Mouse (Mus musculus) heart, postnatal 0 days (tissue): Measurements from ENCODE around the gene Spaca7.

ENCODE experiments used
- CTCF ChIP-seq: IDR thresholded peaks from 2 replicates; pipeline ENCODE4 v1.5.1; 2016; ENCODE audit warnings: antibody characterized with exemption, control low read depth, low read depth
- EP300 ChIP-seq: IDR thresholded peaks from 2 replicates; pipeline ENCODE4 v1.6.1; 2016; ENCODE audit warnings: antibody characterized with exemption, low read depth

DNA sequence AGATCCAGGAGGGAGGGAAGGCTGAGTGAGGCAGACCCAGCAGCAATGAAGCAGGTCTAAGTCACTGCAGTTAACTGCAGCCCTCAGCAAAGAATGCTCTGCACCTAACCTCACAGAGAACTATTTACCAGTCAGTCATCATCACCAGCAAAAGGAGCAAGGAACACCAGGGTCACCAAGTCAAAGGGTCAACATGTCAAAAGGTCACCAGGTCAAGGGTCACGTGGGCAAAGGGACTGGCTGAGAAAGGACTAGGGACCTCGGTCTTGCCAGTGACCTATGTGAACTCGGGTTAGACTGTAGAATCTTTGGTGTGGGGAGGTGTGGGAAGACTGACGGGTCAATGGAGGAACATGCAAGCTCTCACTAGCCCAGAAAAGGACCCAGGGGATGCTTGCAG, 73.7 kb downstream of the Spaca7 start:
- TF ChIP-seq CTCF (no peak), EP300 (no peak)
